In the genomic region with DNA sequence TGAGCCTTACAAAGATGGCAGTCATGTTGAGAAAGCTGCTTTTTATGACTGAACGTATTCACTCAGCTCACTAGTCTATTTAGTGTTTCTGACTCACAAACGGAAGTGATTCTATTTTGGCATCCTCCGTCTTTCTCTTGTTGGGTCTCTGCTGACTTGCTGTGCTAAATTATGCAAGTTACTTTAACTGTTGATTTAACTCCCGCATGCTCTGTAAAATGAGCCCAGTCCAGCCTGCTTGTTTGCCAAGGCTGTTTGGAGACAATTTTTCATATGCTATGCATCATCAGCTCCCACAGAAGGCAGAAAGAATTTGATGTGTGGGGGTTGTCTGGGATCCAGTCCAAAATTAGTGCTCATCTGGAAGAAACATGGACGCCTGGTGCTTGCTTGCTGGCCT, we compare ENCODE assay signal across 9 mouse cellular contexts. TPM values are rescaled to one million over a fixed set of nuclear protein-coding genes. Genes with fewer than 3 reads are reported as not detected.
DNase-seq lines count a peak whose midpoint lies in the region; ATAC-seq lines count a peak whose summit lies in the region.
"Had no signal": no experiment of that assay in that cellular context is flagged by ENCODE, and none has a peak within 500 bp of the region (broad histone marks: within the 10 kb centered on the region; RNA-seq: fewer than 3 reads in every experiment).

No protein-coding gene starts in this region.

- DNase-seq in heart, adult 18-20 months = peak; percentile 62 to 63
- DNase-seq in Muller cell, postnatal 12 days (ENCODE audit: inconsistent ontology term) = peak; percentile 92
- peak; percentile 77 to 84 for DNase-seq in frontal cortex, adult 2 months (ENCODE audit: extremely low spot score in 1 of 2, low spot score in 1 of 2)
- no peak for DNase-seq in c-Kit-positive CD71-positive TER-119-positive erythroid progenitor cells, embryonic 14.5 days (ENCODE audit: low spot score)
- no peak for DNase-seq in cerebellum, adult 11 months

- ATAC-seq in heart, embryonic 11.5 days (replicated peaks; ENCODE audit: insufficient number of reproducible peaks, low FRiP score, low TSS enrichment) = no peak
- ATAC-seq in kidney, embryonic 16.5 days (ENCODE audit: low FRiP score, low TSS enrichment) = no peak
- peak; percentile 54 for ATAC-seq in limb, embryonic 15.5 days (ENCODE audit: insufficient number of reproducible peaks, low FRiP score, low TSS enrichment, low read depth)

- WGBS in heart, embryonic 11.5 days (ENCODE audit: insufficient replicate concordance) = 64% methylated on average over 5 of the region's 5 CpGs
- WGBS in kidney, embryonic 16.5 days = 30% methylated on average over 5 of the region's 5 CpGs
- WGBS in limb, embryonic 15.5 days = 27% methylated on average over 5 of the region's 5 CpGs

- H3K9ac ChIP-seq in heart, embryonic 11.5 days (ENCODE audit: low read depth, low read length) = no peak overlapping the region
- H3K9ac ChIP-seq in kidney, embryonic 16.5 days (replicated peaks; ENCODE audit: low read length) = no peak overlapping the region
- no peak overlapping the region for H3K9ac ChIP-seq in limb, embryonic 15.5 days
- H3K9ac ChIP-seq: neural tube, embryonic 12.5 days had no signal

- no peak overlapping the region for H3K27ac ChIP-seq in heart, embryonic 11.5 days (ENCODE audit: low read depth, low read length)
- H3K27ac ChIP-seq in kidney, embryonic 16.5 days (ENCODE audit: low read length) = peak overlapping the region; percentile 94
- H3K27ac ChIP-seq in limb, embryonic 15.5 days = peak overlapping the region; percentile 89
- H3K27ac ChIP-seq: neural tube, embryonic 12.5 days had no signal

- no peaks in the 10 kb centered on the region for H3K36me3 ChIP-seq in heart, embryonic 11.5 days (ENCODE audit: control insufficient read depth, insufficient read depth, low read length)
- no peaks in the 10 kb centered on the region for H3K36me3 ChIP-seq in kidney, embryonic 16.5 days (ENCODE audit: insufficient read depth, low read length)
- H3K36me3 ChIP-seq in limb, embryonic 15.5 days = no peaks in the 10 kb centered on the region
- H3K36me3 ChIP-seq: neural tube, embryonic 12.5 days had no signal

- no peak overlapping the region for H3K4me2 ChIP-seq in heart, embryonic 11.5 days
- H3K4me2 ChIP-seq in kidney, embryonic 16.5 days (replicated peaks; ENCODE audit: low read depth, low read length) = 0 out of 2 replicates have a peak overlapping the region, but pooled peaks have one; percentile 89
- no peak overlapping the region for H3K4me2 ChIP-seq in limb, embryonic 15.5 days

- H3K27me3 ChIP-seq in heart, embryonic 11.5 days (ENCODE audit: control insufficient read depth, insufficient read depth, low read length) = no peaks in the 10 kb centered on the region
- H3K27me3 ChIP-seq in kidney, embryonic 16.5 days (ENCODE audit: insufficient read depth, low read length) = no peaks in the 10 kb centered on the region
- H3K27me3 ChIP-seq in limb, embryonic 15.5 days = no peaks in the 10 kb centered on the region

- H3K4me3 ChIP-seq in heart, embryonic 11.5 days (ENCODE audit: low read depth, low read length) = no peak overlapping the region
- H3K4me3 ChIP-seq in kidney, embryonic 16.5 days (ENCODE audit: low read length) = no peak overlapping the region
- H3K4me3 ChIP-seq in limb, embryonic 15.5 days = no peak overlapping the region
- H3K4me3 ChIP-seq: neural tube, embryonic 12.5 days had no signal

- no peaks in the 10 kb centered on the region for H3K9me3 ChIP-seq in heart, embryonic 11.5 days (replicated peaks; ENCODE audit: control insufficient read depth, low read length)
- H3K9me3 ChIP-seq in kidney, embryonic 16.5 days (ENCODE audit: low read length) = no peaks in the 10 kb centered on the region
- H3K9me3 ChIP-seq in limb, embryonic 15.5 days = no peaks in the 10 kb centered on the region
- H3K9me3 ChIP-seq: neural tube, embryonic 12.5 days had no signal

- H3K4me1 ChIP-seq in heart, embryonic 11.5 days (ENCODE audit: control insufficient read depth, insufficient read depth, low read length) = 0 out of 2 replicates have a peak, but pooled peaks cover 2% of the 10 kb centered on the region
- H3K4me1 ChIP-seq in kidney, embryonic 16.5 days (ENCODE audit: insufficient read depth, low read length) = peaks cover 30% of the 10 kb centered on the region
- H3K4me1 ChIP-seq in limb, embryonic 15.5 days = peaks cover 20% of the 10 kb centered on the region

RNA-seq across cellular contexts. Expression of gene Plekhh2, which starts 1.3 kb away (rescaled TPM):
- total RNA-seq in heart, adult 18-20 months (2021) = 1 to 10 TPM; 1.5 to 1.7 TPM
- polyA plus RNA-seq in heart, embryonic 11.5 days (2014; fragmentation: Nextera tagmentation; extraction: Ambion mirVana) = 3.2 and 4.2 TPM in 2 replicates
- 8.4 and 9.0 TPM in 2 replicates for polyA plus RNA-seq in frontal cortex, adult 2 months (2012; rRNA removed)
- 10.5 and 12.2 TPM in 2 replicates for polyA plus RNA-seq in kidney, embryonic 16.5 days (2015; fragmentation: Nextera tagmentation; extraction: Ambion mirVana)
- polyA plus RNA-seq in limb, embryonic 15.5 days (2015; fragmentation: Nextera tagmentation; extraction: Ambion mirVana) = 8.2 and 9.5 TPM in 2 replicates

RNA-seq across cellular contexts. Expression of gene Thada, which starts 44.4 kb away (rescaled TPM):
- total RNA-seq in heart, adult 18-20 months (2021) = 1 to 10 TPM; 7.5 to 8.7 TPM
- 7.9 and 8.9 TPM in 2 replicates for polyA plus RNA-seq in heart, embryonic 11.5 days (2014; fragmentation: Nextera tagmentation; extraction: Ambion mirVana)
- 5.1 and 6.1 TPM in 2 replicates for polyA plus RNA-seq in frontal cortex, adult 2 months (2012; rRNA removed)
- 9.2 and 10.6 TPM in 2 replicates for polyA plus RNA-seq in kidney, embryonic 16.5 days (2015; fragmentation: Nextera tagmentation; extraction: Ambion mirVana)
- polyA plus RNA-seq in limb, embryonic 15.5 days (2015; fragmentation: Nextera tagmentation; extraction: Ambion mirVana) = 6.1 and 7.2 TPM in 2 replicates

Comparison
In these comparisons a context has a peak if more than half of its experiments do, and no peak if none do; other contexts are left out.
1. DNase-seq: peak in heart, adult 18-20 months (2 of 2), Muller cell, postnatal 12 days (single experiment) and frontal cortex, adult 2 months (2 of 2); none in c-Kit-positive CD71-positive TER-119-positive erythroid progenitor cells, embryonic 14.5 days (single experiment) and cerebellum, adult 11 months (single experiment).